Mouse (Mus musculus): ENCODE results near the gene Scamp1.

Gene Scamp1

GRCm38 (mm10) chr13:94174577-94175279, 110.9 kb downstream of the Scamp1 start:
- no peak for DNase-seq

- peak; percentile 49 to 75 for DNase-seq
Observed at GRCm38 (mm10) chr13:94173633-94174576, 111.8 kb downstream of the Scamp1 start.

GRCm38 (mm10) chr13:94172533-94173310, 112.9 kb downstream of the Scamp1 start:
- peak; percentile 11 to 60 for DNase-seq

- DNase-seq, result no peak
Observed at GRCm38 (mm10) chr13:94171612-94172011, 114.0 kb downstream of the Scamp1 start.

GRCm38 (mm10) chr13:94169325-94169916, 116.2 kb downstream of the Scamp1 start:
- DNase-seq, result no peak

GRCm38 (mm10) chr13:94168319-94168718, 117.3 kb downstream of the Scamp1 start:
- DNase-seq, result no peak

GRCm38 (mm10) chr13:94164501-94164900, 121.2 kb downstream of the Scamp1 start:
- DNase-seq, result no peak

GRCm38 (mm10) chr13:94159478-94160220, 126.0 kb downstream of the Scamp1 start:
- peak in 1 of 2 experiments; percentile 73 for DNase-seq

- no peak for DNase-seq
Observed at GRCm38 (mm10) chr13:94158864-94159477, 126.7 kb downstream of the Scamp1 start.

- no peak for DNase-seq
Observed at GRCm38 (mm10) chr13:94155657-94156429, 129.8 kb downstream of the Scamp1 start.

GRCm38 (mm10) chr13:94154512-94155296, 131.0 kb downstream of the Scamp1 start:
- DNase-seq, result no peak

- DNase-seq, result no peak
Observed at GRCm38 (mm10) chr13:94153658-94154057, 132.0 kb downstream of the Scamp1 start.

GRCm38 (mm10) chr13:94152836-94153235, 132.8 kb downstream of the Scamp1 start:
- no peak for DNase-seq
